Mouse (Mus musculus) erythroid progenitor cell, adult 5-6 weeks (primary cell): ENCODE results near the gene Casq1. TPM values are rescaled to one million over a fixed set of nuclear protein-coding genes. Genes with fewer than 3 reads are reported as not detected.

ENCODE experiments used
- ATAC-seq: replicated peaks from 2 replicates; pipeline ENCODE4 v1.8.0; 2016; ENCODE audit warnings: moderate number of reproducible peaks, mild to moderate bottlenecking, moderate TSS enrichment, inconsistent platforms; ENCODE audit not compliant: poor library complexity, low FRiP score, severe bottlenecking
- total RNA-seq, 2 experiments: library from RNA; stranded (forward) in 1 of 2; stranded (reverse) in 1 of 2; fragments of 150-400 nt in 1 of 2; fragments of 186-747, 209-891 nt in 1 of 2; gene quantifications; 2 replicates each; pipeline versions ENCODE4 v1.2.3 to v1.2.4; 2015 to 2017; ENCODE audit warnings: low replicate concordance in 2 of 2

Gene Casq1
- total RNA-seq, 2 experiments from 2014 or later, result not detected

GRCm38 (mm10) chr1:172207111-172207584 lies 12.5 kb downstream of the Casq1 start:
- ATAC-seq, result no peak

GRCm38 (mm10) chr1:172206141-172206917 lies 13.3 kb downstream of the Casq1 start, which contains the start of gene Pea15a:
Pea15a (minus strand) TSS chr1:172206804.
- no peak for ATAC-seq

- no peak for ATAC-seq
Observed at GRCm38 (mm10) chr1:172205741-172206087, 14.0 kb downstream of the Casq1 start.

GRCm38 (mm10) chr1:172204814-172205740 lies 14.6 kb downstream of the Casq1 start:
- no peak for ATAC-seq

GRCm38 (mm10) chr1:172204033-172204813 lies 15.4 kb downstream of the Casq1 start:
- ATAC-seq, result no peak

- no peak for ATAC-seq
Observed at GRCm38 (mm10) chr1:172203566-172203965, 16.1 kb downstream of the Casq1 start.

DNA sequence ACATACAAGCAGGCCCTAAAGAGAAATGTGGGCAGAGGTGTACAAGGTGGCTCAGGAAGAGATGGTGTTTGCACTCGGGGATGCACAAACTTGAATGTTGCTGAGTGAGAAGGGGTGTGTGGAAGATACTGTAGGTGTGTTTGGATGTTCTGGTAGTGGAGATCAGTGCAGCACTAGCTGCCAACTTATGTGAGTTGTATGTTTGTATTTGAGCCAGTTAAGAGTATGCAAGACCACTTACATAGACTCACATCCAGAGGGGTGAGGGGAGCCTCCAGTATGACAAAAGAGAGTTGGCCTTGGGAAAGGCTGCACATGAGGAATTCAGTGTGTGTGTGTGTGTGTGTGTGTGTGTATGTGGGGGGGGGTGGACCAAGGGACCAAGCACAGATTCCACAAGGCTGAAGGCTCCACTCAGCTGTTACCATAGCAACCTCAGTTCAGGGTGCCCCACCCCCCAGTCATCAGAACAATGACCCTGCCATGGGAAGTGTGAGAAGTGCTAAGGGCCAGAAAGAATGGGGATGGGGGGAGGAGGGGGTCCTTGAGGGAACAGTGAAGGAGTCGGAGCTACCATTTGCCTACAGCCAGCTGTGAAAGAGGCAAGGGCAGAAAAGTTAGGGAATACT lies 16.7 kb downstream of the Casq1 start:
- ATAC-seq, result no peak

GRCm38 (mm10) chr1:172201967-172202880 lies 17.4 kb downstream of the Casq1 start:
- no peak for ATAC-seq

DNA sequence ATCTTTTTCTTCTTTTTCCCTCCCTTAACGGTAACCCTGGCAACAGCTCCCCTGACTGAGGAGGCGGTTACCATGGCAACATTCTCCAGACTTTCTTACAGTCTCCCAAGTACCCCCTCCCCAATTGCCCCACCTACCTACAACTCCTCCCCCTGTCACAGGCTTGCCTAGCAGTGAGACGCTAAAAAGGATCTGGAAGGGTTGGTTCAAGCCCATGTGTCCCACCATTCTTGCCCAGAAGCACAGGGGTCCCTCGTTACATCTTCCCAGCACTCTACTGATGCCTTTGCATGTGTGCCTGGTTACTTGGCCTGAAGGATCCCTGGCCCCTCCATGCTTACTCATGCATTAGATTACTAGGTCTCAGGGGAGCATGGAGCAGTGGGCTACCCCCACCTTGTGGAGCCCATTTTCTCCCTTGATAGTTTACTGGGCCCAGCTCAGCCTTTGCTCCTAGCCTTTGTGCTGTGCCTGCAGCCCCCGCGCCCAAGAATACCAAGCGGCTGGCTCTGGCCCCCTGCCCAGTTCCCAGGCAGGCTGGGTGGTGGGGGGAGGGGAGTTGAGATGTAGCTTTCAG lies 18.7 kb downstream of the Casq1 start:
- ATAC-seq, result no peak

GRCm38 (mm10) chr1:172200161-172200560 lies 19.5 kb downstream of the Casq1 start:
- no peak for ATAC-seq

- no peak for ATAC-seq
Observed at GRCm38 (mm10) chr1:172198996-172199395, 20.7 kb downstream of the Casq1 start.

GRCm38 (mm10) chr1:172198316-172198715 lies 21.4 kb downstream of the Casq1 start:
- no peak for ATAC-seq

GRCm38 (mm10) chr1:172197851-172198250 lies 21.8 kb downstream of the Casq1 start:
- no peak for ATAC-seq

DNA sequence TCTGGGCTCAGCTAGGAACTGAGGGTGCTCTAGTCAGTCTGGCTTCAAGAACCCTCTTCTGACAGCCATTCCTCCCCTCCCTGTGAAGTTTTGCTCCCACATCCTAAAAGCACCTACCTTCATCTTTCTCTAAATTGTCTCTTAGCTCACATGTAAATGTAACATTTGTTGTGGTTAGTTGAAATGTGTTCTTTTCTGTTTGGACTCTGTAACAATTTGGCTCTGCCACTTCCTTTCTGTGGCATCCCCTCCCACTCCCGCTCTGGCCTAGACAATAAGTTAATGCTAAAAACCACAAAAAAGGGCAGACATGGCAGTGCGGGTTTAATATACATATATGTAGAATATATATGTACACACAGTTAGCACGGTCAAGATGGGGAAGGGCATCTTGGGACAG lies 22.5 kb downstream of the Casq1 start:
- ATAC-seq, result no peak

DNA sequence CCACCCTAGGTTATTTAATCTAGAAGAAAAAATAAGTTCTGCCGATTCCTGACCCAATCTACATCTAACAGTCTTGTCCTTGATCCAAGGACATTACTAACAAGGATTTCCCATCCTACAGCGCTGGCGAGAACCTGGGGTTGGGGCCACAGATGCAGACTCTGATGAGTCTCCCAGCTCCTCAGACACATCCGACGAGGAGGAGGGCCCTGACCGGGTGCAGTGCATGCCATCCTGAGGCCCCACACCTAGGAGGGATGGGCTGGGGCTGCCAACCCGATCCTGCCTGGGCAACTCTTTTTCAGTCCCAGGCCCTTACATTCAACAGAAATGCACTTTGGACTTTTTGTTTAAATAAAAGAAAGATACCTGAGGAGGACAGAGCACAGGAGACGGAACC lies 25.2 kb downstream of the Casq1 start:
- no peak for ATAC-seq

DNA sequence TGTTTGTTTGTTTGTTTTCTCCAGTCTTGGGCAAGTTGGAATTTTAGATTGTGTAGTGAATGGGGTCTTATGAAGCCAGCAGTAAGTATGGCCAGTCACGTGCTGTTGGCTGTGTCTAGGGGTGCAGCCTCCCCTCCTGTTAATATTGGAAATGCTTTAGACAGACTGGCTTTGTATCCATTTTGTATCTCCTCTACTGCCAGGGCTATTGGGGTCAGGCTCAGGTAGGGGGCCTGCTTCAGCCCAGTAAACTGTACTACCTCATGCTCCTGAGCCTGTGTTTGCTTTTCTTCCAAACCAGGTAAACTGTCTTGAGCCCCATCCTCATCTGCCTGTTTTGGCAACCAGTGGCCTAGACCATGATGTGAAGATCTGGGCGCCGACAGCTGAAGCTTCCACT lies 27.5 kb downstream of the Casq1 start:
- no peak for ATAC-seq

- no peak for ATAC-seq
Observed at GRCm38 (mm10) chr1:172191578-172191977, 28.1 kb downstream of the Casq1 start.

- ATAC-seq, result peak; percentile 61; the same call in 1 of the 2 replicates
Observed at GRCm38 (mm10) chr1:172188891-172189290, 30.8 kb downstream of the Casq1 start.
